Mouse (Mus musculus): Measurements from ENCODE around the gene Mtg2.

GRCm38 (mm10) chr2:180069770-180070480 lies 463 bp upstream of the Mtg2 start:
- no peak for TF ChIP-seq CTCF (IDR thresholded peaks at IDR 0.05; ENCODE audit: extremely low read depth, insufficient read depth, low read length)
- TF ChIP-seq POLR2A (IDR thresholded peaks at IDR 0.05; ENCODE audit: extremely low read depth, insufficient read depth, low read length), result no peak
